Mouse (Mus musculus) heart, adult 11 months (tissue): ENCODE data around the gene Mypn.

Source experiments
- DNase-seq: peaks from one replicate; pipeline ENCODE4 v3.0.0; 2022

Mypn gene

GRCm38 (mm10) chr10:63154226-63154625, 49.5 kb downstream of the Mypn start:
- peak; percentile 75 for DNase-seq

GRCm38 (mm10) chr10:63153563-63153962, 50.2 kb downstream of the Mypn start:
- peak; percentile 90 for DNase-seq

GRCm38 (mm10) chr10:63152358-63152757, 51.4 kb downstream of the Mypn start:
- no peak for DNase-seq

- DNase-seq: peak; percentile 83
Measured at GRCm38 (mm10) chr10:63142660-63143059, 61.1 kb downstream of the Mypn start.

- peak; percentile 75 for DNase-seq
Measured at GRCm38 (mm10) chr10:63136436-63136835, 67.3 kb downstream of the Mypn start.

- peak; percentile 74 for DNase-seq
Measured at GRCm38 (mm10) chr10:63135680-63136079, 68.1 kb downstream of the Mypn start.

- DNase-seq: peak; percentile 58
Measured at GRCm38 (mm10) chr10:63133326-63133725, 70.4 kb downstream of the Mypn start.

- DNase-seq: peak; percentile 78
Measured at GRCm38 (mm10) chr10:63132356-63132755, 71.4 kb downstream of the Mypn start.

- DNase-seq: no peak
Measured at GRCm38 (mm10) chr10:63130500-63130899, 73.3 kb downstream of the Mypn start.

GRCm38 (mm10) chr10:63128256-63128655, 75.5 kb downstream of the Mypn start:
- peak; percentile 97 for DNase-seq

GRCm38 (mm10) chr10:63127156-63127555, 76.6 kb downstream of the Mypn start:
- DNase-seq: peak; percentile 74

- DNase-seq: peak; percentile 68
Measured at GRCm38 (mm10) chr10:63126116-63126515, 77.6 kb downstream of the Mypn start.

GRCm38 (mm10) chr10:63125343-63125742, 78.4 kb downstream of the Mypn start:
- DNase-seq: peak; percentile 43

- peak; percentile 19 for DNase-seq
Measured at GRCm38 (mm10) chr10:63124016-63124415, 79.7 kb downstream of the Mypn start.

- peak; percentile 61 for DNase-seq
Measured at GRCm38 (mm10) chr10:63123141-63123540, 80.6 kb downstream of the Mypn start.

- DNase-seq: peak; percentile 90
Measured at GRCm38 (mm10) chr10:63122516-63122915, 81.2 kb downstream of the Mypn start.

- DNase-seq: peak; percentile 82
Measured at GRCm38 (mm10) chr10:63121961-63122360, 81.8 kb downstream of the Mypn start.

- peak; percentile 82 for DNase-seq
Measured at GRCm38 (mm10) chr10:63119916-63120315, 83.8 kb downstream of the Mypn start.

- no peak for DNase-seq
Measured at GRCm38 (mm10) chr10:63117583-63117982, 86.2 kb downstream of the Mypn start.

- peak; percentile 80 for DNase-seq
Measured at GRCm38 (mm10) chr10:63116376-63116775, 87.4 kb downstream of the Mypn start.

GRCm38 (mm10) chr10:63115881-63116280, 87.9 kb downstream of the Mypn start:
- DNase-seq: peak; percentile 68

GRCm38 (mm10) chr10:63113716-63114360, 89.9 kb downstream of the Mypn start:
- DNase-seq: peak; percentile 66

- peak; percentile 59 for DNase-seq
Measured at GRCm38 (mm10) chr10:63113027-63113604, 90.6 kb downstream of the Mypn start.

GRCm38 (mm10) chr10:63100657-63101056, 103.1 kb downstream of the Mypn start:
- DNase-seq: no peak
